Mouse (Mus musculus) kidney, adult 2 months (tissue): ENCODE data around the gene Wars. TPM values are rescaled to one million over a fixed set of nuclear protein-coding genes. Genes with fewer than 3 reads are reported as not detected.

ENCODE experiments used
- DNase-seq: peaks from one replicate; pipeline ENCODE4 v3.0.0; 2021
- H3K27ac ChIP-seq: fragments of 200-500 bp; 2 replicates; pipeline ENCODE4 v1.5.1; 2012; ENCODE audit warnings: low read depth, low read length, control low read depth, inconsistent platforms; ENCODE audit not compliant: insufficient read depth
- H3K27me3 ChIP-seq: fragments of 200-500 bp; replicated peaks from 2 replicates; pipeline ENCODE4 v1.6.1; 2012; ENCODE audit warnings: mild to moderate bottlenecking, moderate library complexity, low read length, inconsistent platforms; ENCODE audit not compliant: control insufficient read depth, insufficient read depth
- H3K36me3 ChIP-seq: fragments of 200-500 bp; 2 replicates; pipeline ENCODE4 v1.6.1; 2012; ENCODE audit warnings: mild to moderate bottlenecking, moderate library complexity, low read length, inconsistent platforms; ENCODE audit not compliant: control insufficient read depth, insufficient read depth
- H3K4me1 ChIP-seq: fragments of 200-500 bp; 2 replicates; pipeline ENCODE4 v1.6.1; 2011; ENCODE audit warnings: low read length; ENCODE audit not compliant: control insufficient read depth, insufficient read depth
- H3K4me3 ChIP-seq: fragments of 200-500 bp; 2 replicates; pipeline ENCODE4 v1.5.1; 2011; ENCODE audit warnings: mild to moderate bottlenecking, low read depth, low read length, control low read depth; ENCODE audit not compliant: insufficient read depth
- CTCF ChIP-seq: fragments of 200-500 bp; conservative IDR thresholded peaks from 2 replicates; pipeline ENCODE4 v1.5.1; 2011; ENCODE audit warnings: low read depth, mild to moderate bottlenecking, control low read depth, low read length, moderate library complexity, mixed read lengths; ENCODE audit not compliant: insufficient read depth, insufficient read length
- POLR2A ChIP-seq: fragments of 200-500 bp; IDR thresholded peaks from one replicate; pipeline ENCODE4 v1.6.1; 2011; ENCODE audit warnings: low read depth, low read length, control low read depth
- WGBS: fragments of 180-500 bp; shearing (Covaris S2); methylation state at CpG from one replicate; pipeline ENCODE4 v1.1.7; 2018; 5-methylcytosine and 5-hydroxymethylcytosine counted together
- polyA plus RNA-seq: library from polyadenylated mRNA; depleted of rRNA; stranded (reverse); fragments of >200 nt; gene quantifications from 2 replicates; pipeline ENCODE4 v1.2.3, GENCODE M21; 2012

Wars gene
- polyA plus RNA-seq, 1 experiment, result 54.4 TPM

DNA sequence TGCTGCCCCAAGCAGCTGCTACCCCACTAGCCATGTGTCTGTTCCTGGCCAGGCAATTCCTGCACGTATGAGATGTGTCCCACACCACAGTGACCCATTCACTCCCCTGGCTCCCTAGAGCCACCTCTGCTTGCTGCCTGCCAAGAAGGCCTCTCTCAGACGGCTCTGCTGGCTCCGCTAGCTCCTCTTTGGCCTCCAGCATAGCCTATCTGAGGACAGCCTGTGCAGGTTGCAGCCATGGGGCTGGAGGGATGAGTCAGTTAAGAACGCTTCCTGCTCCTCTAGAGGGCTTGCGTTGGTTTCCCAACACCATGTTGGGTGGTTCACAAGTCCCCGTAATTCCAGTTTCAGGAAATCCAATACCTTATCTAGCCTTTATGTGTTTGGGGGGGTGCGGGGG, 51.3 kb downstream of the Wars start:
- Histone ChIP-seq H3K4me1 (peaks cover under 1% of the 10 kb centered on the region; the same call in 1 of the 2 replicates), H3K4me3 (no peak overlapping the region), H3K27ac (no peak overlapping the region), H3K27me3 (no peaks in the 10 kb centered on the region), H3K36me3 (no peaks in the 10 kb centered on the region)
- 87% methylated on average over 7 of the region's 7 CpGs for WGBS
- no peak for TF ChIP-seq CTCF
- TF ChIP-seq POLR2A, result no peak
- DNase-seq, result no peak

DNA sequence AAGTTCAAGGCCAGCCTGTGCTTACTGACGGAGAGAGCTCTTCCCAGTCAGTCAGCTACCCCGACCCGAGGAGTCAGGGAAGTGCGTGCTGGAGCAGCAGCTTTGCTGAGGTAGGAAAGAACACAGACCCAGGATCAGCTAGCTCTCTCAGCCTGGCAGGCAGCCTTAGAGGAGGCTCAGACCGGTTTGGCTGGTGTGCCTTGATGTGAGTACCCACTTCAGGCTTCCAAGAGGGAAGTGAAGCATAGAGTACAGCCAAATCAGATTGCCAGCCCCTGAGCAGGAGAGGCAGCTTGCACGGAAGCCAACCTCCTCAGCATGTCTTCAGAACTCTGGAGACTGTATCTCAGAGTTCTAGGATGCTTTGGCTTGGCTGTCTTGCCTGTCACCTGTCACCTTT, 52.8 kb downstream of the Wars start:
- WGBS, result 65% methylated on average over 6 of the region's 6 CpGs
- Histone ChIP-seq H3K27ac (peak overlapping the region; percentile 48; the same call in 1 of the 2 replicates), H3K36me3 (no peaks in the 10 kb centered on the region), H3K27me3 (no peaks in the 10 kb centered on the region), H3K4me1 (peaks cover 11% of the 10 kb centered on the region), H3K4me3 (no peak overlapping the region)
- peak; percentile 67 for DNase-seq
- no peak for TF ChIP-seq CTCF
- TF ChIP-seq POLR2A, result no peak

DNA sequence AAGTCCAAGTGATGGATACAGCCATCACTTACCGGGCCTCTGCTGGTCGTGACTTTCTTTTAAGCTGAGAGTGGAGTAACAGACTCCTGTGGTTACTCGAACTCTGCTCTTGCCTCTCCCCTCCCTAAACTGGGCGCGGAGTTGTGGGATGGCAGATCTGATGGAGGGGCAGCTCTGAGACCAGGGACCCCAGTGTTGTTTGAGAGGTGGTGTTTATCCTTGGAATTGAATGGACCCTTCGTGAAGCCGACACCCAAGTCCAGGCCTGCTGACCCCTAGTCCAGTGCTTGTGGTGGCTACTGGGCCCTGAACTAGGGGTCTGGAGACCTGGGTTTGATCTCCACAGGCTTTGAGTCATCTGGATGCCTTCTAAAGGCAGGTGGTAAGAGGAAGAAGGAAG, 57.3 kb downstream of the Wars start:
- H3K4me1 ChIP-seq, result peaks cover 21% of the 10 kb centered on the region
- peak overlapping the region; percentile 65 for H3K4me3 ChIP-seq
- H3K36me3 ChIP-seq, result no peaks in the 10 kb centered on the region
- 49% methylated on average over 7 of the region's 7 CpGs for WGBS
- H3K27ac ChIP-seq, result peak overlapping the region; percentile 84; the same call in 1 of the 2 replicates
- DNase-seq, result no peak
- no peaks in the 10 kb centered on the region for H3K27me3 ChIP-seq
- TF ChIP-seq CTCF (no peak), POLR2A (no peak)

DNA sequence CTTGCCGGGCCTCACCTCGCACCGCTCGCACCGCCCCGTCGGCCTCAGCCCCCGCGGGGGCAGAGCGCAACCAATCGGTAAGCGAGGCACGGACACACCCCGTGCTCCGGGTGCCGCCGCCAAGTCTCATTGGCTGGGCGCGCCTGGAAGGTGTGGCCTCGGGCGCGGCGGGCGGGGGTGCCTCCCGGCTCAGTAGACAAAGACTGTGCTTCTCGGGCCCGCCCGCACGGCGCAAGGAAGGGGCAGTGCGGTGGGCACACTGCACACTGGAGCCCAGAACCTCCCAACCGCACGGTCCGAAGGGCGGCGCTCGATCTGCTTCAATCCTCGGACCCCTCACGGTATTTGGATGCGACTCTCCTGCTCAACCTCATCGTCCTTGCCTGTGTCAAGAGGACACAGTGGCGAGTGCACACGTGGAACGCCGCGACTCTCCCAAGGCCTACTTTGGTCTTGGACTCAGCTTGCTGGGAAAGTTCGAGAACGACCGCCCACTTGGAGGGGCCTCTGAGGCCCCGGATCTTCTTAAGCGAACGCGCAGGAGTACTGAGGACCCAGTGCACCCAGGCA, 58.0 kb downstream of the Wars start, which contains the start of the genes Slc25a29 and Slc25a47:
TSS of gene Slc25a29 (minus strand) at position 44 of the 570 bp plus-strand sequence.
TSS of gene Slc25a47 (plus strand) at position 207 of the 570 bp plus-strand sequence.
- peak within 1 kb of the TSS; percentile 76 for H3K4me3 ChIP-seq
- no peak for TF ChIP-seq CTCF
- TF ChIP-seq POLR2A, result no peak

DNA sequence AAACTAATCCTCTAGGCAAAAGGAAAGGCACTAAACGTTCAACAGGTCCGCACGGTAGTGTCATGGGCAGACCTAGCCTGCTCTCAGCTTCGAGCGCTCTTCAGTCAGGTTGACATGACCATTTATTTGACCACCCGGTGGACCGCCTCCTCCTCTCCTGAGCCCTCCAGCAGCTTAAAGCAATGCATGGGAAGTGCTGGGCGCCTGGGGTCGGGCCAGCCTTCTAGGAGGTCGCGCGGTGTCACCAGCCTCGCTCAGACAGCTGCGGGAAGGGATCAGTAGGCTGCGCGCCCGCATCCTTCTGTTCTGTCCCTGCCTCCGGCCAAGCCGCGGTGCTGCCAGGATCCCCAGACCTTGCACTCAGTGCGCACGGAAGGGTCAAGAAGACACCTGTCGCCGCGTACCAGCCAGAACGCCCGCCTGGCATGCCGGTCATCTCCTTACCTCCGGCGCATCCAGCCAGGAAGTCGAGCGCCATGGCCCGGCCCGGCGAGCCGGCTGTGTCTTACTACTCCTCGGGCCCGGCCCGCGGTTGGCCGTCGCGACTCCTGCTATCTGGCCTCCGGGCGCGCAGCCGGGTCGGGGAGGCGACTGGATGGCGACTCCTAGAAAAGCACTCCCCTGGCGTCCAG, 58.6 kb downstream of the Wars start:
- no peak for DNase-seq
- Histone ChIP-seq H3K4me1 (peaks cover 21% of the 10 kb centered on the region), H3K27me3 (no peaks in the 10 kb centered on the region), H3K36me3 (no peaks in the 10 kb centered on the region), H3K4me3 (peak overlapping the region; percentile 76), H3K27ac (peak overlapping the region; percentile 41)
- TF ChIP-seq POLR2A, result no peak
- no peak for TF ChIP-seq CTCF
- WGBS, result 4% methylated on average over 51 of the region's 51 CpGs

More for the DNA sequence above, 58.0 kb downstream of the Wars start, which contains the start of the genes Slc25a29 and Slc25a47:
- H3K4me1 ChIP-seq, result peaks cover 21% of the 10 kb centered on the region
- no peaks in the 10 kb centered on the region for H3K36me3 ChIP-seq
- H3K27me3 ChIP-seq, result no peaks in the 10 kb centered on the region
- under 1% methylated on average over 53 of the region's 53 CpGs for WGBS
- peak; percentile 98 for DNase-seq
- peak within 1 kb of the TSS; percentile 84 for H3K27ac ChIP-seq

DNA sequence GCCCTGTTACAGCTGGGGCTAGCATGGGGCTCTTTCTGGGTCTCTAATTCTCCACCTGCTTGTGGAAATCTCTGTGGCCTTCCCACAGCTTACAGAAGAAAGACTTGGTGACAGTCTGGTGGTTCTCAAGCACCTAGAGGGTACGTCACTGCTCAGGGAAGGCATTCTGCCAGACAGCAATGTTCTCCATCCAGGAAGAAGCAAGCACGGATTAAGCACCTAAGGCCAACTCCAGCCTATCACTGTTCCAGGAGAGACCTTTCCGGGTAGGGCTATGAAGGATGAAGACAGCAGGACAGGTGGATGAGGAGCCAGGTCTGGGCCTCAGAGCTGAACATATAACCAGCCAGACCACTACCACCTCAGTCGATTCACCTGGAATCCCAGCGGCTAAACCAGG, 59.2 kb downstream of the Wars start:
- Histone ChIP-seq H3K27ac (no peak overlapping the region), H3K36me3 (no peaks in the 10 kb centered on the region), H3K4me1 (peaks cover 21% of the 10 kb centered on the region), H3K4me3 (peak overlapping the region; percentile 76), H3K27me3 (no peaks in the 10 kb centered on the region)
- 39% methylated on average over 5 of the region's 5 CpGs for WGBS
- no peak for DNase-seq
- no peak for TF ChIP-seq POLR2A
- TF ChIP-seq CTCF, result no peak

DNA sequence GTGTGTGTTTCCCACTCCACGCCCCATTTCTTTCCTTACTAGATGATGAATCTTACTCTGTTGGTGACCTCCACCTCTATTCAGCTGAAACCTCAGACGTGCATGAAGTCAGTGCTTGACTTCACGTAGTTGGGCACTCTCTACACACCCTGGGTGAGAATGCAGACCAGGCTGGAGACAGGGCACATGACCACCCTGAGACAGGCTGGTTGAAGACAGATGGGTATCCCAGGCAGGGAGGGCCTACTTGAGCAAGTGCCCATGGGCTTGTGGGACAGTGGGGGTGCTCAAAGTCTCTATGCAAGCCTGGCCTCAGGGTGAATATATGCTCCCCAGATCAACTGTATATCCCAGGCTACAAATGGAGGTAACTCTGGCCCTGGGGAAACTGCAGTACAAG, 59.6 kb downstream of the Wars start:
- no peaks in the 10 kb centered on the region for H3K27me3 ChIP-seq
- no peak for TF ChIP-seq CTCF
- TF ChIP-seq POLR2A, result no peak
- peaks cover 21% of the 10 kb centered on the region for H3K4me1 ChIP-seq
- no peak overlapping the region for H3K4me3 ChIP-seq
- DNase-seq, result no peak
- no peak overlapping the region for H3K27ac ChIP-seq
- 86% methylated on average over 3 of the region's 3 CpGs for WGBS
- H3K36me3 ChIP-seq, result no peaks in the 10 kb centered on the region

DNA sequence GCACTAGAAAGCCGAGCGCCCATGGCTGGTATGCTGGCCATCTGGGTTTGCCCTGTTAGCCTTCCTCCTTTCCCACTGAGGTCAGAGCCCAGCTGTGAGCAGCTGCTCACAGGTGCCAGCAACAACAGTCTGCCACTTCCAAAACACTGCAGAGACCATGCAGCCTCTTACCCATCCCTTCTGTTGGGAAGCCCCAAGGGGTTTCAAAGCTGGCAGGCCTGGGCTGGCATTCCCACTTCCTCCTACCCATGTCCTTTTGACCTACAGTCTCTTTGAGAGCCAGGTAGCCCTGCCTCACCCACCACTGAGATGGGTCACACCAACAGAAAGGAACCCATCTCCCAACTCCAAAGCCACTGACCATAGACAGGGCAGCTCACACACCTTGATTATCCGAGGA, 60.6 kb downstream of the Wars start:
- WGBS, result 77% methylated on average over 3 of the region's 3 CpGs
- TF ChIP-seq CTCF (no peak), POLR2A (no peak)
- peak overlapping the region; percentile 45 for H3K27ac ChIP-seq
- no peak for DNase-seq
- H3K4me1 ChIP-seq, result peaks cover 21% of the 10 kb centered on the region
- H3K4me3 ChIP-seq, result no peak overlapping the region
- H3K27me3 ChIP-seq, result no peaks in the 10 kb centered on the region
- H3K36me3 ChIP-seq, result no peaks in the 10 kb centered on the region
